Mouse (Mus musculus) heart, embryonic 15.5 days (tissue): ENCODE data around the gene Senp3. TPM values are rescaled to one million over a fixed set of nuclear protein-coding genes. Genes with fewer than 3 reads are reported as not detected.
A peak's percentile ranks its signal among the peaks of the same experiment; 100 is the strongest.
"Not testable (repeated sequence)": the region's sequence is repeated elsewhere in the genome, so short reads cannot be mapped to it uniquely, and the experiment has no call there.

Source experiments
- ATAC-seq: fragments of 200-750 bp; cut with Nextera tagmentation; replicated peaks from 2 replicates; pipeline ENCODE4 v1.8.0; 2017; ENCODE audit warnings: low read depth, moderate TSS enrichment; ENCODE audit not compliant: insufficient number of reproducible peaks, insufficient read depth, low FRiP score
- H3K27ac ChIP-seq: fragments of 300-500 bp; sonication (generic); 2 replicates; pipeline ENCODE4 v1.5.1; 2015; ENCODE audit warnings: mild to moderate bottlenecking, inconsistent platforms
- H3K27me3 ChIP-seq: fragments of 300-500 bp; sonication (generic); 2 replicates; pipeline ENCODE4 v1.6.1; 2015; ENCODE audit warnings: inconsistent platforms
- H3K36me3 ChIP-seq: fragments of 300-500 bp; sonication (generic); 2 replicates; pipeline ENCODE4 v1.6.1; 2015; ENCODE audit warnings: mild to moderate bottlenecking, inconsistent platforms
- H3K4me1 ChIP-seq: fragments of 300-500 bp; sonication (generic); replicated peaks from 2 replicates; pipeline ENCODE4 v1.6.1; 2015; ENCODE audit warnings: inconsistent platforms
- H3K4me2 ChIP-seq: fragments of 300-500 bp; sonication (generic); 2 replicates; pipeline ENCODE4 v1.6.1; 2015; ENCODE audit warnings: inconsistent platforms, mild to moderate bottlenecking, moderate library complexity
- H3K4me3 ChIP-seq: fragments of 300-500 bp; sonication (generic); 2 replicates; pipeline ENCODE4 v1.5.1; 2015; ENCODE audit warnings: mild to moderate bottlenecking, inconsistent platforms
- H3K9ac ChIP-seq: fragments of 300-500 bp; sonication (generic); 2 replicates; pipeline ENCODE4 v1.6.1; 2015; ENCODE audit warnings: mild to moderate bottlenecking, inconsistent platforms
- H3K9me3 ChIP-seq: fragments of 300-500 bp; sonication (generic); replicated peaks from 2 replicates; pipeline ENCODE4 v1.6.1; 2016; ENCODE audit warnings: inconsistent platforms
- WGBS: fragments of 180-500 bp; shearing (Covaris S2); methylation state at CpG from one replicate; pipeline ENCODE4 v1.1.7; 2015; ENCODE audit warnings: mixed read lengths; 5-methylcytosine and 5-hydroxymethylcytosine counted together
- polyA plus RNA-seq: library from polyadenylated mRNA; unstranded; fragments of >200 nt; fragmentation: Nextera tagmentation; extraction: Ambion mirVana; gene quantifications from 2 replicates; pipeline ENCODE4 v1.2.1, GENCODE M21; 2015

Gene Senp3
- polyA plus RNA-seq, 1 experiment from 2014 or later = 47.1 TPM

- no peaks in the 10 kb centered on the region for H3K36me3 ChIP-seq
Measured at GRCm38 (mm10) chr11:69703814-69704612, 22.1 kb upstream of the Senp3 start.

GRCm38 (mm10) chr11:69703381-69703780 lies 21.5 kb upstream of the Senp3 start:
- H3K4me2 ChIP-seq, ATAC-seq: not testable (repeated sequence)
- WGBS = 79% methylated on average over 3 of the region's 3 CpGs

More at GRCm38 (mm10) chr11:69703814-69704612, 22.1 kb upstream of the Senp3 start:
- Histone ChIP-seq H3K4me3 (no peak overlapping the region), H3K4me1 (peaks cover 10% of the 10 kb centered on the region), H3K9ac (no peak overlapping the region), H3K27me3 (no peaks in the 10 kb centered on the region), H3K9me3 (no peaks in the 10 kb centered on the region), H3K27ac (no peak overlapping the region), H3K4me2 (no peak overlapping the region)
- 61% methylated on average over 8 of the region's 8 CpGs for WGBS
- ATAC-seq = no peak

GRCm38 (mm10) chr11:69702886-69703285 lies 21.0 kb upstream of the Senp3 start:
- H3K36me3 ChIP-seq, H3K27me3 ChIP-seq, ATAC-seq, H3K27ac ChIP-seq, H3K9ac ChIP-seq, H3K4me3 ChIP-seq, H3K4me2 ChIP-seq, H3K9me3 ChIP-seq: not testable (repeated sequence)
- peaks cover 10% of the 10 kb centered on the region for H3K4me1 ChIP-seq
- 94% methylated on average over 10 of the region's 10 CpGs for WGBS

More at GRCm38 (mm10) chr11:69703381-69703780, 21.5 kb upstream of the Senp3 start:
- H3K9ac ChIP-seq, H3K27me3 ChIP-seq, H3K4me3 ChIP-seq, H3K27ac ChIP-seq, H3K9me3 ChIP-seq, H3K36me3 ChIP-seq: not testable (repeated sequence)
- peaks cover 10% of the 10 kb centered on the region for H3K4me1 ChIP-seq

- no peaks in the 10 kb centered on the region for H3K36me3 ChIP-seq
- no peak overlapping the region for H3K9ac ChIP-seq
- H3K4me2 ChIP-seq = no peak overlapping the region
- H3K27ac ChIP-seq = no peak overlapping the region
- no peak for ATAC-seq
- peaks cover 15% of the 10 kb centered on the region for H3K4me1 ChIP-seq
- no peaks in the 10 kb centered on the region for H3K27me3 ChIP-seq
- H3K9me3 ChIP-seq = no peaks in the 10 kb centered on the region
- no peak overlapping the region for H3K4me3 ChIP-seq
- 20% methylated on average over 1 of the region's 1 CpGs for WGBS
Measured at GRCm38 (mm10) chr11:69699595-69699994, 17.7 kb upstream of the Senp3 start.

- H3K36me3 ChIP-seq = no peaks in the 10 kb centered on the region
- H3K4me2 ChIP-seq = no peak overlapping the region
- 65% methylated on average over 5 of the region's 5 CpGs for WGBS
- H3K9me3 ChIP-seq = no peaks in the 10 kb centered on the region
- H3K9ac ChIP-seq = no peak overlapping the region
- no peak for ATAC-seq
- H3K27me3 ChIP-seq = no peaks in the 10 kb centered on the region
- no peak overlapping the region for H3K4me3 ChIP-seq
- H3K27ac ChIP-seq = no peak overlapping the region
- H3K4me1 ChIP-seq = peaks cover 15% of the 10 kb centered on the region
Measured at GRCm38 (mm10) chr11:69698574-69698973, 16.7 kb upstream of the Senp3 start.

GRCm38 (mm10) chr11:69697396-69697795 lies 15.5 kb upstream of the Senp3 start:
- H3K27ac ChIP-seq = no peak overlapping the region
- ATAC-seq = no peak
- no peaks in the 10 kb centered on the region for H3K9me3 ChIP-seq
- no peak overlapping the region for H3K4me3 ChIP-seq
- WGBS = 81% methylated on average over 3 of the region's 3 CpGs
- H3K4me1 ChIP-seq = peaks cover 19% of the 10 kb centered on the region
- H3K9ac ChIP-seq = no peak overlapping the region
- no peaks in the 10 kb centered on the region for H3K36me3 ChIP-seq
- no peaks in the 10 kb centered on the region for H3K27me3 ChIP-seq
- no peak overlapping the region for H3K4me2 ChIP-seq

GRCm38 (mm10) chr11:69695361-69696181 lies 13.7 kb upstream of the Senp3 start, which contains the start of the genes Tnfsf12 and Tnfsfm13:
Gene Tnfsf12, minus strand, starts transcription at chr11:69695849.
Gene Tnfsfm13, minus strand, starts transcription at chr11:69696098.
- Histone ChIP-seq H3K9me3 (no peaks in the 10 kb centered on the region), H3K9ac (peak within 1 kb of the TSS; percentile 69), H3K36me3 (no peaks in the 10 kb centered on the region), H3K4me2 (peak within 1 kb of the TSS; percentile 90), H3K27me3 (no peaks in the 10 kb centered on the region), H3K27ac (peak within 1 kb of the TSS; percentile 73), H3K4me3 (peak within 1 kb of the TSS; percentile 59), H3K4me1 (peaks cover 19% of the 10 kb centered on the region)
- WGBS = 2% methylated on average over 41 of the region's 41 CpGs
- peak; percentile 78 for ATAC-seq

GRCm38 (mm10) chr11:69695046-69695360 lies 13.1 kb upstream of the Senp3 start:
- no peak for ATAC-seq
- Histone ChIP-seq H3K4me2 (peak overlapping the region; percentile 90), H3K4me3 (peak overlapping the region; percentile 59), H3K27me3 (no peaks in the 10 kb centered on the region), H3K4me1 (peaks cover 19% of the 10 kb centered on the region), H3K36me3 (no peaks in the 10 kb centered on the region), H3K27ac (peak overlapping the region; percentile 73; the same call in 1 of the 2 replicates), H3K9ac (peak overlapping the region; percentile 69), H3K9me3 (no peaks in the 10 kb centered on the region)
- WGBS = 29% methylated on average over 6 of the region's 6 CpGs

GRCm38 (mm10) chr11:69693421-69693965 lies 11.6 kb upstream of the Senp3 start:
- ATAC-seq = no peak
- Histone ChIP-seq H3K4me3 (no peak overlapping the region), H3K27me3 (no peaks in the 10 kb centered on the region), H3K27ac (no peak overlapping the region), H3K9me3 (no peaks in the 10 kb centered on the region), H3K9ac (no peak overlapping the region), H3K4me2 (no peak overlapping the region), H3K36me3 (no peaks in the 10 kb centered on the region), H3K4me1 (peaks cover 13% of the 10 kb centered on the region)
- 44% methylated on average over 11 of the region's 11 CpGs for WGBS

GRCm38 (mm10) chr11:69692863-69693262 lies 11.0 kb upstream of the Senp3 start:
- Histone ChIP-seq H3K27me3 (no peaks in the 10 kb centered on the region), H3K9me3 (no peaks in the 10 kb centered on the region), H3K36me3 (no peaks in the 10 kb centered on the region), H3K9ac (no peak overlapping the region), H3K4me1 (peaks cover 13% of the 10 kb centered on the region), H3K4me2 (no peak overlapping the region), H3K4me3 (no peak overlapping the region), H3K27ac (no peak overlapping the region)
- 86% methylated on average over 6 of the region's 6 CpGs for WGBS
- ATAC-seq = no peak

GRCm38 (mm10) chr11:69692196-69692811 lies 10.4 kb upstream of the Senp3 start:
- Histone ChIP-seq H3K27me3 (no peaks in the 10 kb centered on the region), H3K9ac (no peak overlapping the region), H3K4me2 (no peak overlapping the region), H3K4me3 (no peak overlapping the region), H3K36me3 (no peaks in the 10 kb centered on the region), H3K27ac (no peak overlapping the region), H3K4me1 (peaks cover 13% of the 10 kb centered on the region), H3K9me3 (no peaks in the 10 kb centered on the region)
- no peak for ATAC-seq
- 70% methylated on average over 9 of the region's 9 CpGs for WGBS
